Mouse (Mus musculus) liver, embryonic 14.5 days (tissue): ENCODE results near the gene Emid1.

Experiments
- CTCF ChIP-seq: IDR thresholded peaks from 2 replicates; pipeline ENCODE4 v1.5.1; 2016; ENCODE audit warnings: antibody characterized with exemption, low read depth, control low read depth
- EP300 ChIP-seq: IDR thresholded peaks from 2 replicates; pipeline ENCODE4 v1.6.1; 2016; ENCODE audit warnings: antibody characterized with exemption, low read depth

DNA sequence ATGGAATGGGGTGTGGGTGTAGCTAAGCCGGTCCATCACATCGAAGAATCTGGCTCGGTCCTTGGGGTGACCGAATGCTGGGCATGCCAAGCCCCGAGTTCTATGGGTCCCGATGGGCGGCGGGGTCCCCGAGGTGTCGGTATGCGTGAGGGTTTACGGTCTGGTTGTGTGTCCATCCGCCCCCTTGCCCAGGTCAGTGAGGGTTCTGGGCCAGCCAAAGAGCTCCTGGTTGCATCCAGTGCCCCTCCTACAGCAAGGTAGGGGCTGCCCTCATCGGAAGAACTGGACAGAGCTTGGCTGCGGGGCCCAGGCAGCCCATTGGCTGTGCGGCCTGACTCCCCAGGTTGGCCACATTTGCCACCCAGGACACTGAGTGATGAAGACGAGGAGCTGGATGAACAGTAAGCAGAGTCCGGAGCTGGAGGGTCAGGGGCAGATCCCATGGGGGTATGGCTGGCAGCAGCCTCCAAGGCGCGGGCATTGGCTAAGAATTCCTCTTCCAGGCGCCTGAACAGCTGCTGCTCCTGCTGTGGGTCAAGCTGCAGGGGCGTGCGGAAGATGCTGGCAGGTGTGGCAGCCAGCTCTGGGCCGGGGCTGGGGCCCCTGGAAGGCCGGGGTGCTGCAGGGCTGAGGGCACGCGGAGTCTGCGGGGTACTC is 91.2 kb downstream of the Emid1 start:
- TF ChIP-seq CTCF (no peak), EP300 (no peak)
